Mouse (Mus musculus) C2C12 (cell line): ENCODE measurements at regions not wholly inside any gene's neighbourhood (a gene's known extent, or its start where the extent isn't known, plus 50 kb on each side); places are given as distances from the start of the nearest gene placed in this dataset.

Source experiments
- CEBPB ChIP-seq: IDR thresholded peaks from one replicate; pipeline ENCODE4 v1.6.1; 2011; ENCODE audit warnings: low read depth, mild to moderate bottlenecking, control low read depth, moderate library complexity
- CTCF ChIP-seq: IDR thresholded peaks from one replicate; pipeline ENCODE4 v1.5.1; 2011; ENCODE audit not compliant: control insufficient read depth, insufficient read depth, insufficient read length
- FOSL1 ChIP-seq: IDR thresholded peaks from one replicate; pipeline ENCODE4 v1.8.0; 2011; ENCODE audit warnings: mild to moderate bottlenecking, low read length; ENCODE audit not compliant: poor library complexity, insufficient read depth, severe bottlenecking
- MAX ChIP-seq: IDR thresholded peaks from one replicate; pipeline ENCODE4 v1.6.1; 2011; ENCODE audit warnings: mild to moderate bottlenecking, control low read depth
- MYOD1 ChIP-seq: IDR thresholded peaks from one replicate; pipeline ENCODE4 v1.6.1; 2011; ENCODE audit warnings: low read depth; ENCODE audit not compliant: control insufficient read depth, insufficient read length
- MYOG ChIP-seq: IDR thresholded peaks from one replicate; pipeline ENCODE4 v1.6.1; 2011; ENCODE audit not compliant: control insufficient read depth, insufficient read length; ENCODE audit errors: extremely low read depth
- USF1 ChIP-seq: IDR thresholded peaks from one replicate; pipeline ENCODE4 v1.6.1; 2011; ENCODE audit warnings: low read depth, mild to moderate bottlenecking, control low read depth, moderate library complexity

- TF ChIP-seq CTCF (no peak), MAX (no peak), CEBPB (no peak), USF1 (no peak), MYOG (no peak), MYOD1 (no peak), FOSL1 (no peak)
Observed at GRCm38 (mm10) chr9:115623948-115624347, 285.3 kb upstream of the Gadl1 start.
